8 mouse cellular contexts compared by ENCODE assay signal in the genomic region with DNA sequence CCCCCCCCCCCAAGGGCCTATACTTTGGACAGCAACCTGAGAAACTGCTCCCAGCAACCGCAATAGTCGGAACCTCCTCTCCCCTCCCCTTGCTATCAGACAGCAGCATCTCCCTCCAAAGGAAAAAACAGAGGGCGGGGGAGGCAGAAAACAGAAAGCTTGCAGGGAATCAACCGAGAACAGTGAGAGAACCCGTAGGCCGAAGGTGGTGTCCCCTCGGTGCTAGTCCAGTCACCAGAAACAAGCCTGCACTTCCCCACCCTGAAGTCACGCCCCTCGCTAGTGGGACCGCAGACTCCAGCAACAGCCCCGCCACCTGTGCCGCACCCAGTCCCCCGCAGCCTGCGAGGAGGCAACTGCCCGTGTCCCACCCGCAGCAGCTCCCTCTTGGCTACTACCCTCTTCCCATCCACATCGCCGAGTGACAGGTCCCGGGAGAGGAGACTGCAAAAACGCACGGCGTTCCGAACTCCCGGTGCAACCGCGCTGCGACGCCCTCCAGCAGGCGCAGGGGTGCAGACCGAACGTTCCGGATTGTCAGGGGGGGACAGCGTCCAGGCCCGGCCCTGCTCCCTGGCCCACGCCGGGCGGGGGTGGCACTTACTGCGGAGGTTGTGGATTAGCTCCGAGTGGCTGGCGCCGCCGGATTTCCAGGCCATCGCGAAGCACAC. TPM values are rescaled to one million over a fixed set of nuclear protein-coding genes. Genes with fewer than 3 reads are reported as not detected.
DNase-seq lines count a peak whose midpoint lies in the region; ATAC-seq and TF ChIP-seq lines count a peak whose summit lies in the region.

No protein-coding gene starts in this region.

- H3K9ac ChIP-seq in hindbrain, embryonic 13.5 days = peak overlapping the region; percentile 89

- no peak for TF ChIP-seq CTCF in kidney, adult 2 months (conservative IDR thresholded peaks at IDR 0.05; ENCODE audit: insufficient read depth, insufficient read length, low read depth, low read length)

- H3K27ac ChIP-seq in kidney, adult 2 months (ENCODE audit: insufficient read depth, low read depth, low read length) = peak overlapping the region; percentile 95
- H3K27ac ChIP-seq in hindbrain, embryonic 13.5 days = peak overlapping the region; percentile 95

- DNase-seq in kidney, adult 2 months = no peak
- DNase-seq in kidney, postnatal 10 days = no peak
- peak; percentile 77 for DNase-seq in ES-CJ7 (ENCODE audit: low read depth, low spot score)
- peak; percentile 74 for DNase-seq in embryo, embryonic 10.5 days (ENCODE audit: low spot score)
- DNase-seq in lung, postnatal 25 days (ENCODE audit: low spot score) = peak; percentile 44
- DNase-seq in spleen, postnatal 4 days (ENCODE audit: low spot score in 2 of 2) = peak; percentile 76 to 91
- DNase-seq in left cerebral cortex, postnatal 4 days = no peak

- intact Hi-C loops in left cerebral cortex, postnatal 4 days (cut with DNase I) = no loop called here

- ATAC-seq in hindbrain, embryonic 13.5 days (ENCODE audit: low FRiP score) = peak; percentile 78

- H3K27me3 ChIP-seq in kidney, adult 2 months (replicated peaks; ENCODE audit: control insufficient read depth, insufficient read depth, low read length) = no peaks in the 10 kb centered on the region
- no peaks in the 10 kb centered on the region for H3K27me3 ChIP-seq in hindbrain, embryonic 13.5 days

- under 1% methylated on average over 44 of the region's 44 CpGs for WGBS in kidney, adult 2 months
- under 1% methylated on average over 44 of the region's 44 CpGs for WGBS in hindbrain, embryonic 13.5 days

- peak overlapping the region; percentile 89 for H3K4me3 ChIP-seq in kidney, adult 2 months (ENCODE audit: insufficient read depth, low read depth, low read length)
- H3K4me3 ChIP-seq in hindbrain, embryonic 13.5 days = peak overlapping the region; percentile 90

- H3K36me3 ChIP-seq in kidney, adult 2 months (ENCODE audit: control insufficient read depth, insufficient read depth, low read length) = no peaks in the 10 kb centered on the region
- H3K36me3 ChIP-seq in hindbrain, embryonic 13.5 days = no peaks in the 10 kb centered on the region

- H3K9me3 ChIP-seq in hindbrain, embryonic 13.5 days = no peaks in the 10 kb centered on the region

- peak overlapping the region; percentile 79 for H3K4me2 ChIP-seq in hindbrain, embryonic 13.5 days

- TF ChIP-seq POLR2A in kidney, adult 2 months (IDR thresholded peaks at IDR 0.05; ENCODE audit: low read depth, low read length) = no peak

- H3K4me1 ChIP-seq in kidney, adult 2 months (ENCODE audit: control insufficient read depth, insufficient read depth, low read length) = no peaks in the 10 kb centered on the region; the same call in 1 of the 2 replicates
- H3K4me1 ChIP-seq in hindbrain, embryonic 13.5 days (replicated peaks) = peaks cover 21% of the 10 kb centered on the region

RNA-seq across cellular contexts. Expression of a gene that starts 4.7 kb away (rescaled TPM):
- polyA plus RNA-seq in kidney, adult 2 months (2012; rRNA removed) = 7.1 and 7.6 TPM in 2 replicates
- polyA plus RNA-seq in hindbrain, embryonic 13.5 days (2015; fragmentation: Nextera tagmentation; extraction: Ambion mirVana) = 35.8 and 38.2 TPM in 2 replicates
- total RNA-seq in left cerebral cortex, postnatal 4 days (2021) = 10 to 100 TPM; 12.6 to 14.7 TPM

RNA-seq across cellular contexts. Expression of a gene that starts 18.3 kb away (rescaled TPM):
- polyA plus RNA-seq in kidney, adult 2 months (2012; rRNA removed) = 34.6 and 38.4 TPM in 2 replicates
- polyA plus RNA-seq in hindbrain, embryonic 13.5 days (2015; fragmentation: Nextera tagmentation; extraction: Ambion mirVana) = 166 and 171 TPM in 2 replicates
- total RNA-seq in left cerebral cortex, postnatal 4 days (2021) = 10 to 100 TPM; 92.1 to 99.3 TPM

RNA-seq across cellular contexts. Expression of a gene that starts 18.4 kb away (rescaled TPM):
- 13.8 and 14.5 TPM in 2 replicates for polyA plus RNA-seq in kidney, adult 2 months (2012; rRNA removed)
- 10.4 and 10.8 TPM in 2 replicates for polyA plus RNA-seq in hindbrain, embryonic 13.5 days (2015; fragmentation: Nextera tagmentation; extraction: Ambion mirVana)
- total RNA-seq in left cerebral cortex, postnatal 4 days (2021) = 10 to 100 TPM; 66.7 to 67.4 TPM

Comparison
In these comparisons a context has a peak if more than half of its experiments do, and no peak if none do; other contexts are left out.
1. DNase-seq: peak in ES-CJ7 (single experiment), embryo, embryonic 10.5 days (single experiment), lung, postnatal 25 days (single experiment) and spleen, postnatal 4 days (2 of 2); none in kidney, adult 2 months (single experiment), kidney, postnatal 10 days (single experiment) and left cerebral cortex, postnatal 4 days (single experiment).